Mouse (Mus musculus) midbrain, embryonic 10.5 days (tissue): ENCODE measurements around the gene Nars2. TPM values are rescaled to one million over a fixed set of nuclear protein-coding genes. Genes with fewer than 3 reads are reported as not detected.

Source experiments
- DNase-seq: peaks from one replicate; pipeline ENCODE4 v3.0.0-alpha.2; 2017; ENCODE audit warnings: low spot score
- H3K27ac ChIP-seq: fragments of 300-500 bp; sonication (generic); replicated peaks from 2 replicates; pipeline ENCODE4 v1.5.1; 2016; ENCODE audit warnings: mild to moderate bottlenecking
- H3K27me3 ChIP-seq: fragments of 300-500 bp; sonication (generic); 2 replicates; pipeline ENCODE4 v1.6.1; 2016; ENCODE audit warnings: low read depth, mild to moderate bottlenecking; ENCODE audit not compliant: poor library complexity, severe bottlenecking
- H3K36me3 ChIP-seq: fragments of 300-500 bp; sonication (generic); 2 replicates; pipeline ENCODE4 v1.6.1; 2016; ENCODE audit warnings: mild to moderate bottlenecking, moderate library complexity
- H3K4me1 ChIP-seq: fragments of 300-500 bp; sonication (generic); 2 replicates; pipeline ENCODE4 v1.6.1; 2016
- H3K4me3 ChIP-seq: fragments of 300-500 bp; sonication (generic); 2 replicates; pipeline ENCODE4 v1.5.1; 2016; ENCODE audit warnings: mild to moderate bottlenecking, moderate library complexity
- H3K9me3 ChIP-seq: fragments of 300-500 bp; sonication (generic); replicated peaks from 2 replicates; pipeline ENCODE4 v1.6.1; 2016; ENCODE audit warnings: mild to moderate bottlenecking
- WGBS: fragments of 180-500 bp; shearing (Covaris S2); methylation state at CpG from one replicate; pipeline ENCODE4 v1.1.7; 2016; 5-methylcytosine and 5-hydroxymethylcytosine counted together
- polyA plus RNA-seq: library from polyadenylated mRNA; unstranded; fragments of >200 nt; fragmentation: Nextera tagmentation; extraction: Ambion mirVana; gene quantifications from 2 replicates; pipeline ENCODE4 v1.2.1, GENCODE M21; 2016

Gene Nars2
- polyA plus RNA-seq, 1 experiment from 2014 or later, result 24.4 TPM

- DNase-seq, result peak; percentile 82
- under 1% methylated on average over 60 of the region's 83 CpGs for WGBS
- H3K9me3 ChIP-seq, result no peaks in the 10 kb centered on the region
- peaks cover 19% of the 10 kb centered on the region for H3K4me1 ChIP-seq
- peak within 1 kb of the TSS; percentile 95 for H3K4me3 ChIP-seq
- no peaks in the 10 kb centered on the region for H3K27me3 ChIP-seq
- H3K27ac ChIP-seq, result peak within 1 kb of the TSS; percentile 94
- no peaks in the 10 kb centered on the region for H3K36me3 ChIP-seq
Observed at GRCm38 (mm10) chr7:97081242-97081958, 130.1 kb downstream of the Nars2 start, which contains the start of gene Gab2. TSS of gene Gab2 (plus strand) at chr7:97081586.

DNA sequence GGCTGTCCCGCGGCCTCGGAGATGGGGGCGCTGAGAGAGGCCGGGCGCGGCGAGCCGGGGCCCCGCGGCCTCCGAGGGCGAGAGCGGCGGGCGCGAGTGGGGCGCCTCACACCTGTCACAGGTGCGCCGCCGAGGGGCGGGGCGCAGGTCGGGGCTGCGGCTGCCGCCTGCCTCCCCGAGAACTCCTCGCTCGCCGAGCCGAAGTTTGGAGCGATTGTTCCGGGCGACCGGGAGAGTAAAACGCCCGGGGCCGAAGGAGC lies 130.6 kb downstream of the Nars2 start:
- Histone ChIP-seq H3K27me3 (no peaks in the 10 kb centered on the region), H3K9me3 (no peaks in the 10 kb centered on the region), H3K4me3 (peak overlapping the region; percentile 95), H3K4me1 (peaks cover 19% of the 10 kb centered on the region), H3K36me3 (no peaks in the 10 kb centered on the region), H3K27ac (peak overlapping the region; percentile 94)
- WGBS, result 0% methylated on average over 36 of the region's 38 CpGs
- no peak for DNase-seq

- Histone ChIP-seq H3K9me3 (no peaks in the 10 kb centered on the region), H3K4me3 (peak overlapping the region; percentile 95), H3K27me3 (no peaks in the 10 kb centered on the region), H3K4me1 (peaks cover 19% of the 10 kb centered on the region), H3K36me3 (no peaks in the 10 kb centered on the region), H3K27ac (peak overlapping the region; percentile 94)
- DNase-seq, result peak; percentile 67
- WGBS, result under 1% methylated on average over 40 of the region's 40 CpGs
Observed at GRCm38 (mm10) chr7:97082219-97083101, 131.2 kb downstream of the Nars2 start.

- Histone ChIP-seq H3K9me3 (no peaks in the 10 kb centered on the region), H3K4me3 (no peak overlapping the region), H3K4me1 (peaks cover 19% of the 10 kb centered on the region), H3K27me3 (no peaks in the 10 kb centered on the region), H3K36me3 (no peaks in the 10 kb centered on the region), H3K27ac (no peak overlapping the region)
- no peak for DNase-seq
- 81% methylated on average over 9 of the region's 9 CpGs for WGBS
Observed at GRCm38 (mm10) chr7:97083579-97083978, 132.3 kb downstream of the Nars2 start.

DNA sequence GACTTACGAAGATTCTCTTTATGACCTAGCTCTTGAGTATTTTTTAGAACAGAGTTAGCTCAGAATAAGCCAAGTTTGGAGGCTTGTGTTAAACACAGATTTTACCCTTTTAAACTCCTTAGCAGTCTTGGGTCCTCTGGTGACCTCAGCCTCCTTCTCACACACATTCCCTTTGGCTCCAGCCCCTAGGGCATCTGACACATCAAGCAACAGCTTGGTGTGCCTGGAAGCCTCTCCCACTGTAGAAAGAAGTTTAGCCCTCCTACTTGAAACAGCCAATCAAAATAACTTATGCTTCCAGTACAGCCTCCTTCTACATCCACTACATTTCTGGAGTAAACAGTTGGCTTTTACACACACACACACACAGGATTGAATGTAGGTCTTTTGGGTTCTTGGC lies 132.9 kb downstream of the Nars2 start:
- no peak for DNase-seq
- H3K27ac ChIP-seq, result no peak overlapping the region
- peaks cover 19% of the 10 kb centered on the region for H3K4me1 ChIP-seq
- H3K4me3 ChIP-seq, result no peak overlapping the region
- no peaks in the 10 kb centered on the region for H3K27me3 ChIP-seq
- no peaks in the 10 kb centered on the region for H3K9me3 ChIP-seq
- H3K36me3 ChIP-seq, result no peaks in the 10 kb centered on the region
- WGBS, result 100% methylated on average over 1 of the region's 1 CpGs

GRCm38 (mm10) chr7:97085291-97085690 lies 134.0 kb downstream of the Nars2 start:
- Histone ChIP-seq H3K27ac (no peak overlapping the region), H3K4me1 (peaks cover 19% of the 10 kb centered on the region), H3K36me3 (no peaks in the 10 kb centered on the region), H3K4me3 (no peak overlapping the region), H3K9me3 (no peaks in the 10 kb centered on the region), H3K27me3 (no peaks in the 10 kb centered on the region)
- 20% methylated on average over 4 of the region's 4 CpGs for WGBS
- no peak for DNase-seq

- WGBS, result 86% methylated on average over 3 of the region's 3 CpGs
- Histone ChIP-seq H3K4me3 (no peak overlapping the region), H3K36me3 (no peaks in the 10 kb centered on the region), H3K9me3 (no peaks in the 10 kb centered on the region), H3K27ac (no peak overlapping the region), H3K4me1 (0 out of 2 replicates have a peak, but pooled peaks cover 3% of the 10 kb centered on the region), H3K27me3 (no peaks in the 10 kb centered on the region)
- no peak for DNase-seq
Observed at GRCm38 (mm10) chr7:97094241-97094640, 142.9 kb downstream of the Nars2 start.

GRCm38 (mm10) chr7:97108119-97108518 lies 156.8 kb downstream of the Nars2 start:
- no peak for DNase-seq
- no peak overlapping the region for H3K4me3 ChIP-seq
- no peaks in the 10 kb centered on the region for H3K9me3 ChIP-seq
- no peaks in the 10 kb centered on the region for H3K4me1 ChIP-seq
- no peaks in the 10 kb centered on the region for H3K27me3 ChIP-seq
- no peaks in the 10 kb centered on the region for H3K36me3 ChIP-seq
- WGBS, result 91% methylated on average over 3 of the region's 3 CpGs
- H3K27ac ChIP-seq, result no peak overlapping the region

Other genes with a start within 250 kb of the Nars2 start
- 7.1 and 9.1 TPM in 2 replicates for gene Gab2, start 130.1 kb downstream of the Nars2 start, polyA plus RNA-seq